13 mouse cellular contexts compared by ENCODE assay signal in the genomic region with DNA sequence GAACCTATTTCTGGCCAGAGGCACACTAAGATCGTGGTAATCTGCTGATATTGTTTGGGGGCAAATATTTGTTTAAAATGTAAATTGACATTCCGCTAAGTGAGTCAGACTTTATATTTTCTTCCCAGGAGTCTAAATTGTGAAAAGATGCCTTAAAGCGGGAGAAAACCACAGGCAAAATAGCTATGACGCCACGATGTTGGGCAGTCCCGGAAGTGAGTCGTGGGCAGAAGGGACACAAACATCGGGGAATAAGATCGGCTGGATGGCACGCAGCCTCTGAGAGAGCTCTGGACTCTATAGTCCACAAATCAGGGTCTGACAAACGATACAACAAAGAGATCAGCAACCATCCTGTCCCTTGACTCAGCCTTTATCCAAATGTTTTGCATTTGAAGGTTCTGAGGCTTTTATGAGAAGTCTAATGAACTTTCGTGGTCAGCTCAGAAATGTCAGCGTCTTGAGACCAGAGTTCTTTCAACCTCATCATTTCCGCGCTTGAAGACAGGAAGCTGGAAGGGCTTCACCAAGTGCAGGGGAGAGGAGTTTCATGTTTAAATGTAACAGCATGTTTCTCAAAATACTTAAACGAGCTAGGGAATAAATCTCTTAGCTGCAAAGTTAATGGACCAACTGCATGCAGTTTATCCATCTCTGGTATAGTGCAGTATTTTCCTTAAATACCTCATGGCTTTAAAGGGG.
DNase-seq lines count a peak whose midpoint lies in the region; ATAC-seq and TF ChIP-seq lines count a peak whose summit lies in the region.
"Had no signal": no experiment of that assay in that cellular context is flagged by ENCODE, and none has a peak within 500 bp of the region (broad histone marks: within the 10 kb centered on the region; RNA-seq: fewer than 3 reads in every experiment).

No protein-coding gene starts in this region.

- WGBS in intestine, postnatal 0 days, result 66% methylated on average over 16 of the region's 16 CpGs
- 63% methylated on average over 16 of the region's 16 CpGs for WGBS in intestine, embryonic 15.5 days
- WGBS in limb, embryonic 15.5 days, result 44% methylated on average over 16 of the region's 16 CpGs

- H3K9ac ChIP-seq in intestine, postnatal 0 days (ENCODE audit: low read depth, low read length), result no peak overlapping the region
- no peak overlapping the region for H3K9ac ChIP-seq in intestine, embryonic 15.5 days
- H3K9ac ChIP-seq in limb, embryonic 15.5 days, result no peak overlapping the region
- H3K9ac ChIP-seq: midbrain, embryonic 13.5 days had no signal

- no peaks in the 10 kb centered on the region for H3K27me3 ChIP-seq in intestine, postnatal 0 days (replicated peaks; ENCODE audit: control insufficient read depth, insufficient read depth, low read length)
- no peaks in the 10 kb centered on the region for H3K27me3 ChIP-seq in intestine, embryonic 15.5 days (replicated peaks)
- no peaks in the 10 kb centered on the region for H3K27me3 ChIP-seq in limb, embryonic 15.5 days
- H3K27me3 ChIP-seq: midbrain, embryonic 13.5 days had no signal

- peak; percentile 4 for DNase-seq in urinary bladder, postnatal 14 days (ENCODE audit: low spot score)
- DNase-seq in urinary bladder, adult 2 months (ENCODE audit: low spot score), result no peak
- no peak for DNase-seq in thymus, postnatal 4 days
- DNase-seq in gastrocnemius, postnatal 4 days (ENCODE audit: low spot score in 2 of 2), result no peak
- no peak for DNase-seq in adrenal gland, postnatal 10 days
- DNase-seq: cerebellum, postnatal 14 days; gastrocnemius, postnatal 10 days; heart, postnatal 10 days; thymus, adult 18-20 months had no signal

- no peak for ATAC-seq in intestine, postnatal 0 days
- ATAC-seq in intestine, embryonic 15.5 days, result no peak
- no peak for ATAC-seq in limb, embryonic 15.5 days (ENCODE audit: insufficient number of reproducible peaks, low FRiP score, low TSS enrichment, low read depth)
- ATAC-seq: midbrain, embryonic 13.5 days had no signal

- no peak overlapping the region for H3K4me3 ChIP-seq in intestine, postnatal 0 days (ENCODE audit: low read depth, low read length)
- no peak overlapping the region for H3K4me3 ChIP-seq in intestine, embryonic 15.5 days (replicated peaks)
- no peak overlapping the region for H3K4me3 ChIP-seq in limb, embryonic 15.5 days
- H3K4me3 ChIP-seq: midbrain, embryonic 13.5 days had no signal

- H3K4me2 ChIP-seq in intestine, postnatal 0 days (replicated peaks; ENCODE audit: low read depth), result peak overlapping the region; percentile 18; the same call in 1 of the 2 replicates
- no peak overlapping the region for H3K4me2 ChIP-seq in intestine, embryonic 15.5 days (replicated peaks)
- H3K4me2 ChIP-seq in limb, embryonic 15.5 days, result 0 out of 2 replicates have a peak overlapping the region, but pooled peaks have one; percentile 15
- H3K4me2 ChIP-seq: midbrain, embryonic 13.5 days had no signal

- no peak overlapping the region for H3K27ac ChIP-seq in intestine, postnatal 0 days (ENCODE audit: low read depth, low read length)
- no peak overlapping the region for H3K27ac ChIP-seq in intestine, embryonic 15.5 days
- H3K27ac ChIP-seq in limb, embryonic 15.5 days, result peak overlapping the region; percentile 44
- H3K27ac ChIP-seq: midbrain, embryonic 13.5 days had no signal

- no peaks in the 10 kb centered on the region for H3K36me3 ChIP-seq in intestine, postnatal 0 days (ENCODE audit: control insufficient read depth, insufficient read depth)
- no peaks in the 10 kb centered on the region for H3K36me3 ChIP-seq in intestine, embryonic 15.5 days
- no peaks in the 10 kb centered on the region for H3K36me3 ChIP-seq in limb, embryonic 15.5 days
- H3K36me3 ChIP-seq: midbrain, embryonic 13.5 days had no signal

- TF ChIP-seq CTCF in intestine, postnatal 0 days (IDR thresholded peaks at IDR 0.05; ENCODE audit: low read depth), result no peak

- H3K9me3 ChIP-seq in intestine, postnatal 0 days (ENCODE audit: control insufficient read depth), result no peaks in the 10 kb centered on the region
- H3K9me3 ChIP-seq in intestine, embryonic 15.5 days, result no peaks in the 10 kb centered on the region
- H3K9me3 ChIP-seq in limb, embryonic 15.5 days, result no peaks in the 10 kb centered on the region
- H3K9me3 ChIP-seq: midbrain, embryonic 13.5 days had no signal

- H3K4me1 ChIP-seq in intestine, postnatal 0 days (replicated peaks; ENCODE audit: control insufficient read depth, insufficient read depth, low read length), result no peaks in the 10 kb centered on the region
- no peaks in the 10 kb centered on the region for H3K4me1 ChIP-seq in intestine, embryonic 15.5 days (replicated peaks)
- H3K4me1 ChIP-seq in limb, embryonic 15.5 days, result peaks cover 4% of the 10 kb centered on the region; the same call in 1 of the 2 replicates
